Mouse (Mus musculus): ENCODE results near the gene Tbc1d30.

DNA sequence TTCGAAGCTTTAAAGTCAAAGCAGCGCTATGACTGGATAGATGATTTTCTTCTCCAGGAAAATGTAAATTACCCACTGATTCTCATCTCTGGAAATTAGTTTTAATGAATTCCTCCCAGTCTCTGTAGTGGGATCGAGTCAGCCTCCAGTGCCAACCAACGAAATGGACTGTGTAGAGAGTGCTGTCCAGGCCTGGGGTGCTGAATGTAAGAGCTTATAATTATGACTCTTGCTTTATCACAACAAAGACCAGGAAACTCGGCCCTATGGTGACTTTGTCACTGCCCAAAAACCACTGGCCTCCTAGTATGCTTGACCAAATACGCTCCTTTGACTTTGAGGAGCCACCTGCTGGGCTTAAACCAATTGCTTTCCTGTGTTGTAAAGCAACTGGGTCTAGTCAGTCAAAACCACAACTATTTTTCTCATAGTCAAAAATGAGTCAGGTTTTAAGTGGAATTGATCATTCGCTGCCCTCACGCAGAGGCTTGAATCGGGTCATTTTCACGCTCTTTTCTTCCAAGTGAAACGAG, 41.9 kb downstream of the Tbc1d30 start:
- TF ChIP-seq POLR2A (IDR thresholded peaks at IDR 0.05; ENCODE audit: low read depth, low read length), result no peak
- TF ChIP-seq CTCF (IDR thresholded peaks at IDR 0.05; ENCODE audit: borderline replicate concordance, insufficient read depth, low read length), result no peak

Measured in embryonic fibroblast, embryonic 13.5 days (primary cell).